In the genomic region with DNA sequence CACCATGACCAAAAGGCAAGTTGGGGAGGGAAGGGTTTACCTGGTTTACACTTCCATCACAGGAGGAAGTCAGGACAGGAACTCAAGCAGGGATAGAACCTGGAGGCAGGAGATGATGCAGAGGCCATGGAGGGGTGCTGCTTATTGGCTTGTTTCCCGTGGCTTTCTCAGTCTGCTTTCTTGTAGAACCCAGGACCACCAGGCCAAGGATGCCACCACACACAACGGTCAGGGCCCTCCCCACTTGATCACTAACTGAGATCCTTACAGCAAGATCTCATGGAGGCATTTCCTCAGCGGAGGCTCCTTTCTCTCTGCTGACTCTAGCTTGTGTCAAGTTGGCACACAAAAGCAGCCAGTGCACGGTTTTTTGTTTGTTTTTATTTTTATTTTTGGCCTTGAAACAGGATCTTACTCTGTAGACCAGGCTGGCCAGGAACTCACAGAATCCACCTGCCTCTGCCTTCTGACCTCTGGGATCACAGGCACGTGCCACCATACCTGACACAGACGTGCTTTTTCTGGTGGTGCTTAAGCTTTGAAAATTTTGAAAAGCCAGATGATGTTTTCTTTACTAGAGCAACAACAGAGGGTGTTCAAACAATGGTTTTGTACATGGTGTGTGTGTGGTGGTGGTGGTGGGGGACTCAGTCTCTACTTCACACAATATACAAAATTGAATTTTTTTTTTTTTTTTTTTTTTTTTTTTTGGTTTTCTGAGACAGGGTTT, we compare ENCODE assay signal across 9 mouse cellular contexts. TPM values are rescaled to one million over a fixed set of nuclear protein-coding genes. Genes with fewer than 3 reads are reported as not detected.
A peak's percentile ranks its signal among the peaks of the same experiment; 100 is the strongest.
DNase-seq lines count a peak whose midpoint lies in the region; ATAC-seq and TF ChIP-seq lines count a peak whose summit lies in the region.
"Had no signal": no experiment of that assay in that cellular context is flagged by ENCODE, and none has a peak within 500 bp of the region (broad histone marks: within the 10 kb centered on the region; RNA-seq: fewer than 3 reads in every experiment).

Gene Mpp3, minus strand, starts transcription at position 375 of the 730 bp plus-strand sequence.

- TF ChIP-seq CTCF in lung, postnatal 0 days (IDR thresholded peaks at IDR 0.05) = no peak

- H3K4me3 ChIP-seq in lung, postnatal 0 days (ENCODE audit: low read depth, low read length) = peak within 1 kb of the TSS; percentile 59
- peak within 1 kb of the TSS; percentile 70 for H3K4me3 ChIP-seq in neural tube, embryonic 12.5 days

- peak within 1 kb of the TSS; percentile 94 for H3K4me2 ChIP-seq in lung, postnatal 0 days (replicated peaks; ENCODE audit: low read depth, low read length)
- H3K4me2 ChIP-seq in neural tube, embryonic 12.5 days (replicated peaks) = peak within 1 kb of the TSS; percentile 83

- DNase-seq in adrenal gland, adult 8-10 months = no peak
- no peak for DNase-seq in adrenal gland, postnatal 14 days
- DNase-seq in lung, postnatal 0 days (ENCODE audit: low spot score) = no peak
- no peak for DNase-seq in lung, adult 18-20 months
- DNase-seq in layer of hippocampus, postnatal 25 days (ENCODE audit: extremely low spot score in 1 of 2, low spot score in 1 of 2) = no peak
- no peak for DNase-seq in Muller cell, postnatal 12 days (ENCODE audit: inconsistent ontology term)
- DNase-seq in urinary bladder, adult 2 months (ENCODE audit: low spot score) = no peak

- H3K4me1 ChIP-seq in lung, postnatal 0 days (ENCODE audit: insufficient read depth, low read depth, low read length) = no peaks in the 10 kb centered on the region
- peaks cover 48% of the 10 kb centered on the region for H3K4me1 ChIP-seq in neural tube, embryonic 12.5 days

- no peaks in the 10 kb centered on the region for H3K36me3 ChIP-seq in lung, postnatal 0 days (ENCODE audit: insufficient read depth, low read length)
- H3K36me3 ChIP-seq in neural tube, embryonic 12.5 days = peaks cover 5% of the 10 kb centered on the region; the same call in 1 of the 2 replicates

- H3K27me3 ChIP-seq in lung, postnatal 0 days (replicated peaks; ENCODE audit: insufficient read depth, low read length) = no peaks in the 10 kb centered on the region
- H3K27me3 ChIP-seq in neural tube, embryonic 12.5 days (replicated peaks) = 0 out of 2 replicates have a peak, but pooled peaks cover 4% of the 10 kb centered on the region

- no peak for TF ChIP-seq EP300 in lung, postnatal 0 days (IDR thresholded peaks at IDR 0.05)

- WGBS in lung, postnatal 0 days = 74% methylated on average over 6 of the region's 6 CpGs
- 73% methylated on average over 6 of the region's 6 CpGs for WGBS in neural tube, embryonic 12.5 days

- ATAC-seq in lung, postnatal 0 days = no peak
- no peak for ATAC-seq in neural tube, embryonic 12.5 days (ENCODE audit: low FRiP score, low read depth)

- no peak within 1 kb of the TSS for H3K9ac ChIP-seq in lung, postnatal 0 days (replicated peaks; ENCODE audit: low read depth)
- H3K9ac ChIP-seq in neural tube, embryonic 12.5 days = 0 out of 2 replicates have a peak within 1 kb of the TSS, but pooled peaks have one; percentile 3

- H3K9me3 ChIP-seq in lung, postnatal 0 days (ENCODE audit: low read length) = no peaks in the 10 kb centered on the region
- H3K9me3 ChIP-seq in neural tube, embryonic 12.5 days = no peaks in the 10 kb centered on the region

- no peak within 1 kb of the TSS for H3K27ac ChIP-seq in lung, postnatal 0 days (ENCODE audit: low read length)
- H3K27ac ChIP-seq in neural tube, embryonic 12.5 days = peak within 1 kb of the TSS; percentile 87

RNA-seq across cellular contexts. Expression of gene Mpp3, which starts in this region (rescaled TPM):
- 10 to 100 TPM; 14.5 to 75.4 (median 38.7) TPM for total RNA-seq in adrenal gland, adult 8-10 months (2022)
- total RNA-seq in adrenal gland, postnatal 14 days (2021) = 9.0 and 14.8 TPM in 2 replicates
- polyA plus RNA-seq in lung, postnatal 0 days (2015; fragmentation: Nextera tagmentation; extraction: Ambion mirVana) = 0.84 and 2.2 TPM in 2 replicates
- total RNA-seq in layer of hippocampus, postnatal 25 days (2021) = 10 to 100 TPM; 80.5 to 82.4 TPM
- 45.2 and 47.2 TPM in 2 replicates for polyA plus RNA-seq in neural tube, embryonic 12.5 days (2016; fragmentation: Nextera tagmentation; extraction: Ambion mirVana)
- polyA plus RNA-seq in urinary bladder, adult 2 months (2012; rRNA removed) = 1.2 and 1.4 TPM in 2 replicates
- total RNA-seq: common myeloid progenitor, adult 5-6 weeks had no signal

Comparison
In these comparisons a context has a peak if more than half of its experiments do, and no peak if none do; other contexts are left out.
1. RNA of gene Mpp3 (polyA plus RNA-seq): 45.2 to 47.2 TPM in neural tube, embryonic 12.5 days; 0.84 to 2.2 TPM in lung, postnatal 0 days and 1.2 to 1.4 TPM in urinary bladder, adult 2 months; every median in the first group is over 10 times any median in the second.